Mouse (Mus musculus): ENCODE measurements around the gene Rnf167. TPM values are rescaled to one million over a fixed set of nuclear protein-coding genes. Genes with fewer than 3 reads are reported as not detected.
A peak's percentile ranks its signal among the peaks of the same experiment; 100 is the strongest.

Gene Rnf167
- polyA plus RNA-seq, 1 experiment from 2014 or later = 104 TPM

DNA sequence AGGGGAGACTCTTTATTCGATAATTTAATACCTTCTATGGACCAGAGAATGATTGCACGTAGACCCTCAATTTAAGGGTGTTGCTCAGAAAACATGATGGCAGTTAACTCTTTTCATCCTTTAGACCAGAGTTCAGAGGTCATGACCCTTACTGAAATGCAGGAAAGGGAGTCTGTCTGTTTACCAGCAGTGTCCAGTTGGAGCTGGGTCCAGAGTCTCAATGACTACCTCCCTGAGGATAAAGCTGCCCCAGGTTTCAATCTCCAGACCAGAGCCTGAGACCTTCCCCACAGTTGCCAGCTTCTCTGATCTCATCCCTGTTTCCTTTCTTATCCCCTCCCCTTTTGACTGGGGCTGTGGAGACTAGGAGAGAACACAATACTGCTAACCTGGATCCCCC lies 31.5 kb downstream of the Rnf167 start:
- no peak overlapping the region for H3K27ac ChIP-seq
- no peaks in the 10 kb centered on the region for H3K9me3 ChIP-seq (replicated peaks)
- DNase-seq (ENCODE audit: low spot score) = no peak
- no peak overlapping the region for H3K4me3 ChIP-seq
- 66% methylated on average over 2 of the region's 2 CpGs for WGBS
- H3K4me1 ChIP-seq = peaks cover 13% of the 10 kb centered on the region
- no peaks in the 10 kb centered on the region for H3K27me3 ChIP-seq (ENCODE audit: low read depth, poor library complexity, severe bottlenecking)
- H3K36me3 ChIP-seq = peaks cover 77% of the 10 kb centered on the region

GRCm38 (mm10) chr11:70679361-70679760 lies 32.3 kb downstream of the Rnf167 start:
- H3K4me1 ChIP-seq = peaks cover 13% of the 10 kb centered on the region
- H3K9me3 ChIP-seq (replicated peaks) = no peaks in the 10 kb centered on the region
- H3K36me3 ChIP-seq = peaks cover 77% of the 10 kb centered on the region
- WGBS = 95% methylated on average over 8 of the region's 8 CpGs
- H3K4me3 ChIP-seq = no peak overlapping the region
- no peak overlapping the region for H3K27ac ChIP-seq
- H3K27me3 ChIP-seq (ENCODE audit: low read depth, poor library complexity, severe bottlenecking) = no peaks in the 10 kb centered on the region
- no peak for DNase-seq (ENCODE audit: low spot score)

DNA sequence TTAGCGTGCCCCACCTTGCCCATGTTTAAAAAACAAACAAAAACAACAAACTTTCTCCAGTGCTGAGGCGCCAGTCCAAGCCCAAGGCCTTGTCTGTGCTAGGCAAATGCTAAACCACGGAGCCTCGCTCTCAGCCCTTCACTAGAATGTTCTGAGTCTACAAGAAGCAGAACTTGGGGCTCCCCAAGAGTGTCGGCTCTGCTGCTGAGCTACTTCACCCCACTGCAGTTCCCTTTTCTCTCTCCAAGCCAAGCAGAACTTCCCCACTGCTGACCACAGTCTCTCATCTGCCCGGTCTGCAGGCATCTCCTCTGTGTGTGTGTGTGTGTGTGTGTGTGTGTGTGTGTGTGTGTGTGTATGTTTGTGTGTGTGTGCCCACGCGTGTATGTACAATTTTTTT lies 32.9 kb downstream of the Rnf167 start:
- peaks cover 77% of the 10 kb centered on the region for H3K36me3 ChIP-seq
- 88% methylated on average over 8 of the region's 8 CpGs for WGBS

DNA sequence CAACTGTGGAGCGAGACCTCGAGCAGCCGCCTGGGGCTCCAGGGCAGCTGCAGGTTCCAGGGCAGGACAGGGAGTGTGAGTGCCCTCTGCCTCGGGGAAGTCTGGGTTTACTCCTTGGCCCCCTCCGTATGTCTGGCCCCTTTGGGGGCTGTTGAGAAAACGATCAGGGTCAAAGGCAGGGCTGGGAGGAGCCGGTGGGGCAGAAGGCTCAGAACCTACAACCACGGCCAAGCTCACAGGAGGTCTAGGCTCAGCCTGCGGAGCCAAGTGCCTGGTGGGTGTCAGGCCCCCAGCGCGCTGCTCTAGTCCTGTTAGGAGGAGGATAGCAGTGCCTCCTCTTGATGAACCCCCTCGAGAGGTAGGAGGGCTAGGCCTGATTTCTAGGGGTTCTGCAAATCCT lies 34.1 kb downstream of the Rnf167 start:
- no peaks in the 10 kb centered on the region for H3K9me3 ChIP-seq (replicated peaks)
- DNase-seq (ENCODE audit: low spot score) = no peak
- no peak overlapping the region for H3K4me3 ChIP-seq
- WGBS = 56% methylated on average over 12 of the region's 12 CpGs
- peaks cover 13% of the 10 kb centered on the region for H3K4me1 ChIP-seq
- H3K27ac ChIP-seq = 0 out of 2 replicates have a peak overlapping the region, but pooled peaks have one; percentile 46
- H3K27me3 ChIP-seq (ENCODE audit: low read depth, poor library complexity, severe bottlenecking) = no peaks in the 10 kb centered on the region
- H3K36me3 ChIP-seq = peaks cover 76% of the 10 kb centered on the region

More for the DNA sequence above, 32.9 kb downstream of the Rnf167 start:
- Histone ChIP-seq H3K9me3 (replicated peaks) (no peaks in the 10 kb centered on the region), H3K27ac (no peak overlapping the region), H3K4me1 (peaks cover 13% of the 10 kb centered on the region), H3K27me3 (ENCODE audit: low read depth, poor library complexity, severe bottlenecking) (no peaks in the 10 kb centered on the region), H3K4me3 (no peak overlapping the region)
- DNase-seq (ENCODE audit: low spot score) = no peak

- 19% methylated on average over 11 of the region's 11 CpGs for WGBS
- H3K27me3 ChIP-seq (ENCODE audit: low read depth, poor library complexity, severe bottlenecking) = no peaks in the 10 kb centered on the region
- peak; percentile 54 for DNase-seq (ENCODE audit: low spot score)
- no peaks in the 10 kb centered on the region for H3K9me3 ChIP-seq (replicated peaks)
- H3K4me3 ChIP-seq = 0 out of 2 replicates have a peak overlapping the region, but pooled peaks have one; percentile 3
- H3K4me1 ChIP-seq = peaks cover 22% of the 10 kb centered on the region
- peaks cover 68% of the 10 kb centered on the region for H3K36me3 ChIP-seq
- H3K27ac ChIP-seq = peak overlapping the region; percentile 14; the same call in 1 of the 2 replicates
These were observed 35.0 kb downstream of the Rnf167 start for GRCm38 (mm10) chr11:70681897-70682581.

DNA sequence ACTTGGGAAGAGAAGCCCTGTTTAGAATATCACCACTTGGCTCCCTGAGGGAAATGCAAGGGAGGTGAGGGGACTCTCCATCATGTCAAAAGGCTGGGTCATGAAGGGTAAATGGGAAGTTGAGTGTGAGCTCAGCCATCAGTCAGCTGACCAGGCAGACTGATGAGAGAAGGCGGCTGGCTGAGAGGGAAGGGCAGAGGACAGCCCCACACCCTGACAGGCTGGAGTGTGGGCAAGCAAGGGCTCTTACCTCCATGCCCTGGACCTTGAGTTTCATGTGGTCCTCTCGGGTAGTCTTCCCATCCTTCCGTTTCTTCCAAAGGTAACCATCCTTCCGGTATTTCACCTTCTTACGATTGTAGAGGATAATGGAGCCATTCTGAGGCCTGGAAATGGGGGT lies 36.6 kb downstream of the Rnf167 start:
- peaks cover 64% of the 10 kb centered on the region for H3K36me3 ChIP-seq

GRCm38 (mm10) chr11:70686901-70687566 lies 40.0 kb downstream of the Rnf167 start:
- Histone ChIP-seq H3K4me1 (peaks cover 32% of the 10 kb centered on the region), H3K9me3 (replicated peaks) (no peaks in the 10 kb centered on the region), H3K27ac (peak overlapping the region; percentile 92), H3K4me3 (peak overlapping the region; percentile 93), H3K36me3 (peaks cover 39% of the 10 kb centered on the region), H3K27me3 (ENCODE audit: low read depth, poor library complexity, severe bottlenecking) (no peaks in the 10 kb centered on the region)
- no peak for DNase-seq (ENCODE audit: low spot score)
- WGBS = 4% methylated on average over 16 of the region's 16 CpGs

More for the DNA sequence above, 36.6 kb downstream of the Rnf167 start:
- H3K27ac ChIP-seq = no peak overlapping the region
- no peak for DNase-seq (ENCODE audit: low spot score)
- peaks cover 36% of the 10 kb centered on the region for H3K4me1 ChIP-seq
- H3K27me3 ChIP-seq (ENCODE audit: low read depth, poor library complexity, severe bottlenecking) = no peaks in the 10 kb centered on the region
- H3K4me3 ChIP-seq = no peak overlapping the region
- H3K9me3 ChIP-seq (replicated peaks) = no peaks in the 10 kb centered on the region
- WGBS = 90% methylated on average over 5 of the region's 5 CpGs

- peak within 1 kb of the TSS; percentile 93 for H3K4me3 ChIP-seq
- peaks cover 27% of the 10 kb centered on the region for H3K4me1 ChIP-seq
- peak within 1 kb of the TSS; percentile 92 for H3K27ac ChIP-seq
- under 1% methylated on average over 47 of the region's 55 CpGs for WGBS
- no peaks in the 10 kb centered on the region for H3K27me3 ChIP-seq (ENCODE audit: low read depth, poor library complexity, severe bottlenecking)
- DNase-seq (ENCODE audit: low spot score) = peak; percentile 91
- peaks cover 32% of the 10 kb centered on the region for H3K36me3 ChIP-seq
- H3K9me3 ChIP-seq (replicated peaks) = no peaks in the 10 kb centered on the region
These were observed 40.7 kb downstream of the Rnf167 start, which contains the start of gene Camta2 for GRCm38 (mm10) chr11:70687601-70688199. TSS of gene Camta2 (minus strand) at chr11:70688105.

- Histone ChIP-seq H3K4me1 (peaks cover 27% of the 10 kb centered on the region), H3K27me3 (ENCODE audit: low read depth, poor library complexity, severe bottlenecking) (no peaks in the 10 kb centered on the region), H3K9me3 (replicated peaks) (no peaks in the 10 kb centered on the region), H3K4me3 (peak overlapping the region; percentile 93), H3K36me3 (peaks cover 25% of the 10 kb centered on the region), H3K27ac (peak overlapping the region; percentile 92)
- DNase-seq (ENCODE audit: low spot score) = peak; percentile 39
- 13% methylated on average over 8 of the region's 8 CpGs for WGBS
These were observed 41.3 kb downstream of the Rnf167 start for GRCm38 (mm10) chr11:70688372-70688771.

DNA sequence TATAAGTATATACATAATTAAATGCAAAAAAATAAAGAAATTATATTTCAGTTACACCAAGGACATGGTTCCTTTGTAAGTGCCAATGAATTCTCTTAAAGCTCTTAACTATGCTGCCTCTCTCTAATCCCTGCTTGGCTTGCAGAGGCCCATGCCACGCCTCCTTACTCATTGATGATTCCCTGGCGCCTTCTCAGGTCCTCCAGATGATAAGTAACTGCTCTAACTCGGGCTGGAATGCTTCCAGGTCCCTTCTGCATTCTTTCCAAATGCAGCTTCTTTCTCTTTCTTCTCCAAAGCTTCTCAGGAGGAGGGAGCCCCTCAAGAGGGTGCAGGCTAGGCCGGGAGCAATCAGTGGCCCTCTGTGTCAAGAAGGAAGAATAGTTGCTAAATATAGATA lies 42.5 kb downstream of the Rnf167 start:
- no peak overlapping the region for H3K4me3 ChIP-seq
- H3K27me3 ChIP-seq (ENCODE audit: low read depth, poor library complexity, severe bottlenecking) = no peaks in the 10 kb centered on the region
- peaks cover 27% of the 10 kb centered on the region for H3K4me1 ChIP-seq
- H3K27ac ChIP-seq = no peak overlapping the region
- H3K36me3 ChIP-seq = peaks cover 13% of the 10 kb centered on the region
- 59% methylated on average over 4 of the region's 4 CpGs for WGBS
- H3K9me3 ChIP-seq (replicated peaks) = no peaks in the 10 kb centered on the region
- no peak for DNase-seq (ENCODE audit: low spot score)

DNA sequence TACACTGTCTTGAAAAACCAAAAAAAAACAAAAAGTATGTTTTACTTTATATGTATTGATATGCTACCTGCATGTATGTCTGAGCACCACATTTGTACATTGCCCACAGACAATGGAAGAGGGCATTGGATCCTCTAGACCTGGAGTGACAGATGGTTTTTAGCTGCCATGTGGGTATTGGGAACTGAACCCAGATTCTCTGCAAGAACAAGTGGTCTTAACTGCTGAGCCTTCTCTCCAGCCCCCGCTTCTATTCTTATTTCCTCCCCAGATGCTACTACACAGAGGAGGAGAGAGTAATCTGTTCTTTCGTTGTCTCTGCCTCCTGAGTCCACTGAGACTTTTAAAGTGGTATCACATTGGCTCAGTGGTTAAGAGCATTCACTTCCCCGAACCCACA lies 46.5 kb downstream of the Rnf167 start:
- H3K9me3 ChIP-seq (replicated peaks) = no peaks in the 10 kb centered on the region

DNA sequence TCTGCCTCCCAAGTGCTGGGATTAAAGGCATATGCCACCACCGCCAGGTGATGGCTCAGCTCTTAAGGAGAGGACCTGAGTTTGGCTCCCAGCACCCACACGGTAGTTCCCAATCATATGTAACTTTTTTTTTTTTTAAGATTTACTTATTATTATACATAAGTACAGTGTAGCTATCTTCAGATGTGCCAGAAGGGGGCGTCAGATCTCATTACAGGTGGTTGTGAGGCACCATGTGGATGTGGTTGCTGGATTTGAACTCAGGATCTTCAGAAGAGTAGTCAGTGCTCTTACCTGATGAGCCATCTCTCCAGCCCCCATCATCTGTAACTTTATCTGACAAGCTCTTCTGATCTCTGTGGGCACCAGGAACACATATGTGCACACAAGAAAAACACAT lies 50.3 kb downstream of the Rnf167 start:
- WGBS = 83% methylated on average over 3 of the region's 3 CpGs
- H3K4me1 ChIP-seq = peaks cover 27% of the 10 kb centered on the region
- H3K27ac ChIP-seq = no peak overlapping the region
- H3K36me3 ChIP-seq = peaks cover 2% of the 10 kb centered on the region
- DNase-seq (ENCODE audit: low spot score) = no peak
- no peaks in the 10 kb centered on the region for H3K27me3 ChIP-seq (ENCODE audit: low read depth, poor library complexity, severe bottlenecking)
- no peak overlapping the region for H3K4me3 ChIP-seq
- no peaks in the 10 kb centered on the region for H3K9me3 ChIP-seq (replicated peaks)

More for the DNA sequence above, 46.5 kb downstream of the Rnf167 start:
- no peak overlapping the region for H3K4me3 ChIP-seq
- H3K36me3 ChIP-seq = no peaks in the 10 kb centered on the region
- peaks cover 5% of the 10 kb centered on the region for H3K4me1 ChIP-seq
- H3K27ac ChIP-seq = no peak overlapping the region
- no peak for DNase-seq (ENCODE audit: low spot score)
- H3K27me3 ChIP-seq (ENCODE audit: low read depth, poor library complexity, severe bottlenecking) = no peaks in the 10 kb centered on the region
- 70% methylated on average over 3 of the region's 3 CpGs for WGBS

GRCm38 (mm10) chr11:70699051-70699450 lies 52.0 kb downstream of the Rnf167 start:
- no peaks in the 10 kb centered on the region for H3K27me3 ChIP-seq (ENCODE audit: low read depth, poor library complexity, severe bottlenecking)
- no peak overlapping the region for H3K27ac ChIP-seq
- H3K36me3 ChIP-seq = peaks cover 19% of the 10 kb centered on the region
- H3K4me3 ChIP-seq = no peak overlapping the region
- WGBS = 76% methylated on average over 2 of the region's 2 CpGs
- DNase-seq (ENCODE audit: low spot score) = no peak
- H3K4me1 ChIP-seq = peaks cover 34% of the 10 kb centered on the region
- H3K9me3 ChIP-seq (replicated peaks) = no peaks in the 10 kb centered on the region
